Mouse (Mus musculus): Measurements from ENCODE around the gene Slc25a35.
"Not testable (repeated sequence)": the region's sequence is repeated elsewhere in the genome, so short reads cannot be mapped to it uniquely, and the experiment has no call there.

Gene Slc25a35

GRCm38 (mm10) chr11:68962159-68962558 lies 5.8 kb upstream of the Slc25a35 start:
- not testable (repeated sequence) for DNase-seq (ENCODE audit: low spot score)

DNA sequence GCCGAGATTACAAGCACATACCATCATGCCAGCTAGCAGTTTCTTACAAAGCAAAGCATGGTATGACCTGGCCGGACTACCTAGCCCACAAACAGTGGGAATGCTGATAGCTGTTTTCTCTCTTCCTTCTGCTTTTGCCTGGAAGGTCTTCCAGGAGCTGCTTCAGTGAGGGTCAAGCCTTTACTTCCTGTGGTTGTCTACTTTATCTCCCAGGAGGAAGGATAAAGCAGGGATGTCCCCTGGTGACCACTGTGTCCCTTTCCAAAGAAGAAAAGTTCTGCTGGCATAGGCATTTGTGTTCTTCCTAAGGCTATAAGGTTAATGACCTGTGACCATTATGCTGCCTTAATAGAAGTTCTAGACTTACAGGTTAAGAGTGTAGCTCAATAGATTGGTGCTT lies 4.5 kb upstream of the Slc25a35 start:
- no peak for DNase-seq (ENCODE audit: low spot score)

GRCm38 (mm10) chr11:68965050-68965449 lies 2.9 kb upstream of the Slc25a35 start:
- no peak for DNase-seq (ENCODE audit: low spot score)

- DNase-seq (ENCODE audit: low spot score): peak; percentile 79
Observed at GRCm38 (mm10) chr11:68965845-68966244, 2.1 kb upstream of the Slc25a35 start.

- DNase-seq (ENCODE audit: low spot score): no peak
Observed at GRCm38 (mm10) chr11:68966554-68966953, 1.4 kb upstream of the Slc25a35 start.

DNA sequence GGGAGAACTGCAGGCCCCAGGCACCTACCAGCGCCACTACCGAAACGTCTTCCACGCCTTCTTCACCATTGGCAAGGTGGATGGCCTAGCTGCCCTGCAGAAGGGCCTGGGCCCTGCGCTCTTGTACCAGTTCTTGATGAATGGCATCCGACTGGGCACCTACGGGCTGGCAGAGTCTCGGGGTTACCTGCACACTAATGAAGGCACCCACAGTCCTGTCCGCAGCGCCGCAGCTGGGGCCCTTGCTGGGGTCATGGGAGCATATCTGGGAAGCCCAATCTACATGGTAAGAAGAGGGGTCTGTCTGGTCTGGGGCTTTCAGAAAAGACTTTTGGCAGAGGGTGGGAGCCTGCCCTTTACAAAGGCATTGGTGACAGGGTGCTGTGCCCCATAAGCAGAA lies 821 bp downstream of the Slc25a35 start:
- DNase-seq (ENCODE audit: low spot score): no peak

- no peak for DNase-seq (ENCODE audit: low spot score)
Observed at GRCm38 (mm10) chr11:68970232-68970631, 2.3 kb downstream of the Slc25a35 start.

DNA sequence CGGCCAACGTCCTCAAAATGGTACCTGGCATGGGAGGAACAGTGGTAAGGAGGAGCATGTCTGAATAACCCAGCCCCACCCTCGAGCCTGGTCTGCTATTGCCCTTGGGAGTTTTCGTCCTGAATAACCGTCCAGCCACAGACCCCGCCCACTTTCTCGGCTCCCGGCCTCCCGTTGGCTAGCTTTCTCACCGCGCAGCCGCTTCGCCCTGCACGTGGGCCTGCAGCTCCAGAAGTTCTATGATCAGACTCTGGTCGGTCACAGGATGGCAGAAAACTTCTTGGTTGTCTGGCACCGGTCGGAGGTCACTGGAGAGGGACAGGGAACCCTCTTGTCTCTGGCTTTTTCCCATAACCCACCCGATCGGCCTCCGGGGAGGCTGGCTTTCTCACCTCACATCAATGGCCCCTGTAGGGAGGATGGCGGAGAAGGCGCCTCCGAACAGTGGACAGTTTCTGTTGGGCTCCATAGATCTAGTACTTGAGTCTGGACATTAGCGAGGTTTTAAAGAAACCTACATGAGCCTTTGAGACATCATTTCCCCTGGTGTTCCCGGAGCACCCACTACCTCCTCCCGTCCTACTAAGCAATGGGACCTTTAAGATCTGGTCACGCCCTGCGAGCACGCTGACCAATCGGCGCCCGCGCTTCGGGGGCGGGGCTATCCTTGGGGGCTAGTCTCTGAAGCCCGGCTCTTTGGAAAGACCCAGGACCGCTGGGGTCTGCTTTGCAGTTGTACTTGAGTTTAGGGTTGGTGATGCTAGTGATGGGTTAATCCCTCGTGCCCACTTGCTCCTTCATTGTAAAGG lies 5.5 kb downstream of the Slc25a35 start:
- peak; percentile 95 for DNase-seq (ENCODE audit: low spot score)

- no peak for DNase-seq (ENCODE audit: low spot score)
Observed at GRCm38 (mm10) chr11:68974059-68974450, 6.1 kb downstream of the Slc25a35 start.

- DNase-seq (ENCODE audit: low spot score): no peak
Observed at GRCm38 (mm10) chr11:68975085-68975484, 7.2 kb downstream of the Slc25a35 start, which contains the start of gene Rangrf. TSS of gene Rangrf (minus strand) at chr11:68975185.

- no peak for DNase-seq (ENCODE audit: low spot score)
Observed at GRCm38 (mm10) chr11:68975601-68976000, 7.7 kb downstream of the Slc25a35 start.

- no peak for DNase-seq (ENCODE audit: low spot score)
Observed at GRCm38 (mm10) chr11:68979320-68979733, 11.4 kb downstream of the Slc25a35 start.

DNA sequence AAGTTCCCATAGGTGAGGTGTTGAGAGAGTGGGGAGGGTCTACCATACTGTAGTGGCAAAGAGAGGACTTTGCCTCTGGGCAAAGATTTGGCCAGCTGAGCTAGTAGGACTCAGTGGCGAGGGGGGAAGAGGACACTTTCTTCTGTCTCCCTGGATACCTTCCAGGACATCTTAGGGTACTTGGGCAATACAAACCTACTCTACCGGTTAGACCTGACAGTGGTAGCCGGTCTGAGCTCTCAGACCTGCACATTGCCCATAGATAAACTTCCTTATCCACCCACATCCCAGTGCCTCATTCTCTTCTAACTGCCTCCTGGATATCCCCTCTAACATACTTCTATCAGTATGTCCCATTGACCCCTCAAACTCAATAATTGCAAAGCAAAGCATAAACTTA lies 13.0 kb downstream of the Slc25a35 start:
- DNase-seq (ENCODE audit: low spot score): no peak

- peak; percentile 88 for DNase-seq (ENCODE audit: low spot score)
Observed at GRCm38 (mm10) chr11:68982639-68983369, 14.9 kb downstream of the Slc25a35 start.

GRCm38 (mm10) chr11:68987365-68987882 lies 19.5 kb downstream of the Slc25a35 start:
- no peak for DNase-seq (ENCODE audit: low spot score)

DNA sequence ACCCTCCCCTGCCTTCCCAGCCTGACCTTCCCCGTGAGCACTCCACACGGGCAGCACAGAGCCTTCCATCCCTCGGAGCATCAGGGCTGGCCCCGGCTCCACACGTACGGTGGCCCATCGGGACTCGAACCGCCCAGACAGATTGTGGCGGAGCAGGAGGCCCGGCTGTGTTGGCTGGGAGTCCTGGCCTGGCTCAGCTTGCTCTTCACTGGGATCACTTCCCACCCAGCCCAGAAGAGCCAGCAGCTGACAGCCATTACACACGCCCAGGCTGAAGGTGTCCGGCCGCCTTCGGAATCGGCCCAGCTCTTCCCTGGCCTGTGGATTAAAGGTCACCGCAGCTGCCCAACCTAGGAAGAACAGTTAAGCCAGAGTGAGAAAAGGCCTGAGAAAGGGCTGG lies 20.4 kb downstream of the Slc25a35 start:
- DNase-seq (ENCODE audit: low spot score): no peak

DNA sequence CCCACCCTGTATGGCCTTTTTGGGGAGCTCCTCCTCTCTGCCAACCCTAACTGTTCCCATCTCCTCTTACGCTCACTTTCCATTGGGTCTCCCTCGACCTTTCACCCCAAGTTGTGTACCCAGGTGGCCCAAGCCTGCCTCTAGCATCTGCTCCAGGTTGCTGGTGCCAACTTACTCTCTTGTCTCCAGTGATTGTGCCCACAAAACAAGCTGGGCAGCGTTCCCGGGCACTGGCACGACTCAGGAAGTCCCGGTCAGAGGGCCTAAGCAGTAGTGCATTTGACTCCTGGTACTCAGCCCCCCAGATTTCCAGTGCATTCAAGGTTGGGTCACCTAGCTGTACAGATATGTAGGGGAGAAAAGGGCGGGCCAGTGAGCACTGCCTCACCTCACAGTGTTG lies 25.2 kb downstream of the Slc25a35 start:
- no peak for DNase-seq (ENCODE audit: low spot score)

- no peak for DNase-seq (ENCODE audit: low spot score)
Observed at GRCm38 (mm10) chr11:68994377-68994776, 26.4 kb downstream of the Slc25a35 start.

DNA sequence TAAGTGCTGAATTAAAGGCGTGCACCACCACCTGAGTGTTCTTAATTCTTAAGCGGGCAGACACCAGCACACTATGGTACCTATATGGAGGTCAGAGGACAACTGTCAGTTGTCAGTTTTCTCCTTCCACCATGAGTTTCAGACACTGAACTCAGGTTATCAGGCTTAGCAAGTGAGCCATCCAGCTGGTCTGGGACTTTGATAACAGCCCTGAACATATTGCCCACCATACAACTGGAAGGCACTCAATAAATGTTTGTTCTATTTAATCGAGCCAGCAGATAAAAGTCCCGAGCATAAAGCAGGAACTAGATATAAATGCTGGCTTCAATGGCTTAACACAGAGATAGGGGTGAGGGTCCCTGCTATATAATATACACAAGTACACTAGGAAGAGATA lies 29.1 kb downstream of the Slc25a35 start:
- no peak for DNase-seq (ENCODE audit: low spot score)

DNA sequence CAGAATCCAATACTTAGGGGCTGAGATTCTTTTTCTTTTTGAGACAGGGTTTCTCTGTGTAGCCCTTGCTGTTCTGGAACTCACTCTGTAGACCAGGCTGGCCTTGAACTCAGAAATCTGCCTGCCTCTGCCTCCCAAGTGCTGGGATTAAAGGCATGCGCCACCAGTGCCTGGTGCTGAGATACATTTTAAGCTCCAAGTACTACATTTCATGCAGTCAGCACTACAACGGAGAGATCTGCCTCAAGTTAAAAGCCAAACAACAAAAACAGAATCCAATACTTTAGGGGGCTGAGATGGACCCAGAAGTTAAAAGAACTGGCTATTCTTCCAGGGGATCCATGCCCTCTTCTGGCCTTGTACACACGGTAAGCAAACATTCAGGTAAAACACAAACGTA lies 34.9 kb downstream of the Slc25a35 start:
- DNase-seq (ENCODE audit: low spot score): not testable (repeated sequence)

DNA sequence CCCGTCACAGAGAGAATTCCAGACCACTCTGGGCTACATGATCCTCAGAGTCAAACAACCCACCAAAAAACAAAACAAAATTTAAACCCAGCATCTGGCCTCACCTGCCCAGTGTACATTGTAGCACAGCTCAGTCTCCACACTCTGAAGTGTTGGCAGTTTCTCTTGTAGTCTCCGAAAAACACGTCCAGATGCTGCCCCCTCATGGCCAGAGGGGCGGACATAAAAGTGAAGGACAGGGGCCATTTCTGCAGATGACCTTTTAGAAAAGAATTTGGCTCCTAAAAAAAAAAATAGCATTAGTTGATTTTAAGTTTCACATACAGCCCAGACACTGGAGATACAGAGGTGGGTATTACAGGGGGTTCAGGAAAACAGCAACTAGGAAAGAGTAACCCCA lies 35.7 kb downstream of the Slc25a35 start:
- peak; percentile 36 for DNase-seq (ENCODE audit: low spot score)

DNA sequence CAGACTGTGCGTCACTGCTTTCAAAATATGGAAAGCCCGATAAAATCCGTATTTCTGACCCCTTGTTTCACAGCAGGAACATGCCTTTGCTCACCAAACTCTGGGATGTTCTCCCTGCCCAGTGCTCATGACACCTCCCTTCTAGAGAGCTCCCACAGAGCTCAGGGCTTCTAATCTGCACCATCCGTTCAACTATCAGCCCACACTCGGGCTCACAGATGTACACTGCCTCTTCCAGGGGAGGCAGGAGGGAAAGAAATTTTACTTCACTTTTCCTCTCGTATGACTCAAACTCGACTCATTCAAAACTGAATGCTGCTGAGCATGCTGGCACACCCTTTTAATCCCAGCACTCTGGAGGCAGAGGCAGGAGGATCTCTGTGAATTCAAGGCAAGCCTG lies 37.3 kb downstream of the Slc25a35 start:
- no peak for DNase-seq (ENCODE audit: low spot score)

GRCm38 (mm10) chr11:69006575-69006974 lies 38.6 kb downstream of the Slc25a35 start:
- DNase-seq (ENCODE audit: low spot score): not testable (repeated sequence)

Measured in embryo, embryonic 10.5 days (tissue).